Mouse (Mus musculus): ENCODE measurements at regions not wholly inside any gene's neighbourhood (a gene's known extent, or its start where the extent isn't known, plus 50 kb on each side); places are given as distances from the start of the nearest gene placed in this dataset.
A peak's percentile ranks its signal among the peaks of the same experiment; 100 is the strongest.

DNA sequence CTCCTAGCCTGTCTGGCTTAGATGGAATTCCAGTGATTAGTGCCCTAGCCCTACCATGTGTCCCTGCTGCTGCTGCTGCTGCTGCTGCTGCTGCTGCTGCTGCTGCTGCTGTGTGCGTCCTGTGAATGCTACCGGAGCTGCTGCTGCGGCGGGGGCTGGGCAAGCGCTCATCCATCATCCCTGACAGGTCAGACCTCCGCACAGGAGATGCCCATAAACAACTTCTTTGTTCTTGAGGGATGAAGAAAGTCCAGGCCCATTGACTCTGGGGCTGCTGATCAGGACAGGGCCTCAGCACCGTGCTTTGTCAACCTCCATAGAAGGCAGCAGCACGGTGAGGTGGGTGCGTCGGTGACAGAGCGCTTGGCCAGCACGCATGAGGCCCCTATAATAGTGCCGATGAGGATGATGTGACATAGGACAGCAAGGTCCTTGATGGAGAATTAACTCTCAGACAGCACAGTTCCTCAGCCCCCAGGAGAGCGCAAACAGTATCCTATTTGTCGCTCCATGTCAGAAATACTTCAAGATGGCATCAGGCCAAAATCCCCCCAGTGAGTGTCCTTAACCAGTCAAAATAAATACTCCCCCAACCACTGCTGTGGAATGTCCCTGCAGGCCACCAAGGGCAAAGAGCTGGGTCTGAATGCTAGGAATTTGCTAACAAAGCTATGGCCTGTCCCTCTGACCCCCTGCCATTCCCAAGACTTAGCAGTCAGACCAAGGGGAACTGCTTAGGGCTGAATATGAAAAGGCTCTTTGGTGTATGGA, 95.1 kb upstream of the Errfi1 start:
- WGBS: 4% methylated on average over 15 of the region's 15 CpGs
- peak; percentile 83 for ATAC-seq (ENCODE audit: borderline replicate concordance, extremely low read depth, low FRiP score, low TSS enrichment)
- H3K9ac ChIP-seq: no peak overlapping the region

DNA sequence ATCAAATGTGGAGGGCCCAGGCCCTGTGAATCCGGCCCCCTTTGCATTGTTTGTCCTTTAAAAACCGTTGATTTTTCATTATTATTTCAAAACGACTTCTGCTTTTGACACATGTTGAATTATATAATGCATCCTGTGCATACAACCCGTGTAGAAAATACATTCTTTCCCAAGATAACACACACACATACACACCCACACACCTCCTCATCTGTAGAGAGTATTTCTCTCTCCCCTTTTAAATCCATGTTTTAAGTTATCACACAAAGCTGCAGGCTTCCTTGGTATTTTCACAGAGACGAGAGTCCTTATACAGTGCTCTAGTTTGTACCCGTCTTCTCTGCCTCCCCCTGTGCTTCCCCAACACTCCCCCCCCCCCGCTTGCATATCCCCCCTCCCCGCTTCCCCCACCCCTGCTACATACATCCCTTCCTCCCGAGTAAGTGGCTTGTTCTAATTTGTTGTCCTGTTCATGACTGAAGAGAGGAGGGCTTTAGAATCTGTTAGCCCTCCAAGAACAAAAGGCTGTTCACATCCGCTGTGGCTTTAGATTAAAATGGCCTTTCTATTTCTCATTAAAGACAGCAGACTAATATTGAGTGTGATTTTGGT, 95.8 kb upstream of the Errfi1 start:
- Histone ChIP-seq H3K4me1 (peaks cover 30% of the 10 kb centered on the region), H3K27ac (peak overlapping the region; percentile 92), H3K4me3 (no peak overlapping the region), H3K9me3 (no peaks in the 10 kb centered on the region), H3K4me2 (peak overlapping the region; percentile 26), H3K9ac (no peak overlapping the region), H3K27me3 (no peaks in the 10 kb centered on the region), H3K36me3 (no peaks in the 10 kb centered on the region)
- ATAC-seq (ENCODE audit: borderline replicate concordance, extremely low read depth, low FRiP score, low TSS enrichment): peak; percentile 7; the same call in 1 of the 2 replicates
- 13% methylated on average over 10 of the region's 10 CpGs for WGBS

More for the DNA sequence above, 95.1 kb upstream of the Errfi1 start:
- Histone ChIP-seq H3K4me2 (peak overlapping the region; percentile 26), H3K27ac (peak overlapping the region; percentile 92), H3K4me1 (peaks cover 30% of the 10 kb centered on the region), H3K9me3 (no peaks in the 10 kb centered on the region), H3K36me3 (no peaks in the 10 kb centered on the region), H3K4me3 (no peak overlapping the region), H3K27me3 (no peaks in the 10 kb centered on the region)

DNA sequence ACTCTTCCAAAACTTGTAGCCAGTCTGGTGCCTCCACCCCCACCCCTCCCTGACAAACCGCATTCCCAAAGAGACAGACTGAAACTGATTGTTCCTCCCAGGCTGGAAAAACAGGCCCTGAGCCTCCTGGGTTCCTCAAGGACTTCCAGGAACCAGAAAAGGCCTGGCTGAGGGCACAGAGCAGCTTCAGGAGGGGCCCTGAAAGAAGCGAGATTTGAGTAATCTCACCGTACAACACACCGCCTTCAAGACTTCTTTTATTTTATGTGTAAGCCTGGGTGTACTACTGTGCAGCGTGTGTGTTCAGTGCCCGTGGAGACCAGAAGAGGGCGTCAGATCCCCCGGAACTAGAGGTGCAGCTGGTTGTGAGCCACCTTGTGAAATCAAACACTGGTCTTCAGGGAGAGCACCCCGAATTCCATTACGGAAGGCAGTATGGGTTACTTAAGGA, 96.4 kb upstream of the Errfi1 start:
- H3K27ac ChIP-seq: peak overlapping the region; percentile 92
- H3K36me3 ChIP-seq: no peaks in the 10 kb centered on the region
- H3K4me1 ChIP-seq: peaks cover 30% of the 10 kb centered on the region
- no peaks in the 10 kb centered on the region for H3K9me3 ChIP-seq
- no peaks in the 10 kb centered on the region for H3K27me3 ChIP-seq
- H3K9ac ChIP-seq: no peak overlapping the region
- no peak overlapping the region for H3K4me2 ChIP-seq
- no peak for ATAC-seq (ENCODE audit: borderline replicate concordance, extremely low read depth, low FRiP score, low TSS enrichment)
- WGBS: 59% methylated on average over 10 of the region's 10 CpGs
- H3K4me3 ChIP-seq: no peak overlapping the region

DNA sequence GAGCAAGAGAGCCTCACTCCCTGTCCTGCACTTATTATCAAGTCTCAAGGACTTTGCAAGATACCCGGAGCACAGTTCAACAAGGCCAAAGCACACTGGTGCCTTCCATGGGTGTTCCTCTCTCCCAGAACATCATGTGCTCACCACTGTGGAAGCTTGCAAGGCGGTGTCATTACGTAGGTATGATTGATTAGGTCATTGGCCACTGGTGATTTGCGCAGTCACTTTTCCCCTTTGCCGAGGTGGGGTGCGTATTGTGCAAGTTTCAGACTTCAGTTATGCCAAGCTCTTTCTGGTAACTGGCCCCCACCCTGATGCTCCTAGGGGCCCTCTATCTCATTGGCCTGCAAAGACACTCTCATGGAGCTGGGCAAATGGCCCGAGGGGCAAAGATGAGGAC, 98.3 kb upstream of the Errfi1 start:
- H3K4me2 ChIP-seq: no peak overlapping the region
- WGBS: 92% methylated on average over 7 of the region's 7 CpGs
- H3K4me1 ChIP-seq: peaks cover 39% of the 10 kb centered on the region
- H3K27me3 ChIP-seq: no peaks in the 10 kb centered on the region
- ATAC-seq (ENCODE audit: borderline replicate concordance, extremely low read depth, low FRiP score, low TSS enrichment): no peak
- no peak overlapping the region for H3K4me3 ChIP-seq
- H3K36me3 ChIP-seq: no peaks in the 10 kb centered on the region
- no peak overlapping the region for H3K9ac ChIP-seq
- no peak overlapping the region for H3K27ac ChIP-seq
- H3K9me3 ChIP-seq: no peaks in the 10 kb centered on the region

DNA sequence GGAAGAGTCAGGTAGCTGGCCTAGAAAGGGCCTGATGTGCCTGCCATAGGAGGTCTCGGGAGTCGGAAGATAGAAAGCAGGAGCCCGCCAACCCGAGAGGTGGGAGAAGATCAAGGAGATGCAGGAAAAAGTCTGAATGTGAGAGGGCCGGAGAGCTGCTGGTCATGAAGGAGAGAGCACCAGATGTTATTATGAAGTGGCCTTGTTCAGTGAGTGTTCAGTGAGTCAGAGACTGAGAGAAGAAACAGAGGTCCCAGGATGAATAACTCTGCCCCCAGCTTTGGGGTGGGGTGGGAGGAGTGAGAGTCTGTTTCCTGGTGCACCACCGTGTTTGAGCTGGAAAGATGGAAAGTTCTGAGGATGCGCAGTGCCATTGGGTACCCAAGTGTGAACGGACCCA, 100.2 kb upstream of the Slc45a1 start:
- H3K9me3 ChIP-seq: no peaks in the 10 kb centered on the region
- 75% methylated on average over 8 of the region's 8 CpGs for WGBS
- H3K4me3 ChIP-seq: no peak overlapping the region
- H3K27ac ChIP-seq: no peak overlapping the region
- H3K4me2 ChIP-seq: no peak overlapping the region
- H3K4me1 ChIP-seq: peaks cover 27% of the 10 kb centered on the region
- H3K9ac ChIP-seq: no peak overlapping the region
- no peak for ATAC-seq (ENCODE audit: borderline replicate concordance, extremely low read depth, low FRiP score, low TSS enrichment)
- H3K36me3 ChIP-seq: no peaks in the 10 kb centered on the region
- H3K27me3 ChIP-seq: no peaks in the 10 kb centered on the region

DNA sequence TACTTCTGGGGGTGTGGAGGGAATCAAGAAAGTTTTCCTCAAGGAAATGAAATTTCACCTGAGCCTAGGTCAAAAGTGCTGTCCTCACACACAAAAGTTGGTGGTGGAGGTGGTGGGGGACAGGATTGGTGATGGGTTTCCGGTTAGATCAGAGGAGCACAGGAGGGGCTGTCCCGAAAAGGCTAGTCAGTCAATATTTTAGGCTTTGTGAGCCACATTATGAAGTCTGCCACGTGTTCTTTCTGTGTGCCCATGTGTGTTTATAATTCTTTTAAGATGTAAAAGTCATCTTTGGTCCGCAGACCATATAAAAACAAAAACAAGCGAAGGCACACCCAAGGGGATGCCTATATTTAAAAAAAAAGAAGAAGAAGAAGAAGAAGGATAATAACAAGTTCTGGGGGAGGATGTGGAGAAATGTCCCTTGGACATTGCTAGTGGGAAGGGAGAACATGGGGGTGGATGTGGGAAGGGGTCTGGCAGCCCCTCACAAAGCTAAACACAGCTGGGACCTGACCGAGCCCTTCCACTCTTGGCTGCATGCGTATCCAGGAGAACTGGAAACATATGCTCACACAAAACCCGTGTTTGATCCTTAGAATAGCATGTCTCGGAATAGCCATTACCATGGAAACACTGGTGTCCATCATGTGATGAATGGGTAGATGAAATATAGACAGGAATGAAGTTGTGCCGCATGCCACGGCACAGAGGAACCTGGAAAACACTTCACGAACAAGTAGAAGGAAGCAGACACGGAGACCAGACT, 98.7 kb upstream of the Slc45a1 start:
- no peak overlapping the region for H3K9ac ChIP-seq
- no peaks in the 10 kb centered on the region for H3K36me3 ChIP-seq
- no peak overlapping the region for H3K27ac ChIP-seq
- no peak overlapping the region for H3K4me2 ChIP-seq
- no peak overlapping the region for H3K4me3 ChIP-seq
- peaks cover 37% of the 10 kb centered on the region for H3K4me1 ChIP-seq
- H3K27me3 ChIP-seq: no peaks in the 10 kb centered on the region
- no peaks in the 10 kb centered on the region for H3K9me3 ChIP-seq
- ATAC-seq (ENCODE audit: borderline replicate concordance, extremely low read depth, low FRiP score, low TSS enrichment): no peak
- 49% methylated on average over 13 of the region's 13 CpGs for WGBS

DNA sequence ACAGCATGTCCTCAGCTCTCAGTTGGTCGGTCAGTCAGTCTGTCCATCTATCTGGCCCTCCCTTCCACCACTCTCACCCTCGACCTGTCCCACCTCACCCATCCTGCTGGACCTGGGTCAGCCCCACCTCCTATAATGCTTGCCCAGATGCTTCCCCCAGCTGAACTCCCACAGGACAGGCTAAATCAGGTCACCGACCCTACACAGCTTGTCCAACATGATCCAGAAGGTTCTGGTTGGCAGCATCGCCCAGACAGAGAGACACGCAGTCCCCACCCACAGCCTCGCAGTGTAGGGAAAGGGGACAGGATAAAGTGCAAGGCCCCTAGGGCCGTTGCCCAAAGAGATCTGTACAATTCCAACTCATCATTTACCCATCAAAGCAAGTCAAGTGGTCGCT, 97.1 kb upstream of the Slc45a1 start:
- H3K36me3 ChIP-seq: no peaks in the 10 kb centered on the region
- H3K9me3 ChIP-seq: no peaks in the 10 kb centered on the region
- no peak overlapping the region for H3K4me2 ChIP-seq
- H3K27me3 ChIP-seq: no peaks in the 10 kb centered on the region
- WGBS: 81% methylated on average over 8 of the region's 8 CpGs
- H3K9ac ChIP-seq: no peak overlapping the region
- no peak overlapping the region for H3K27ac ChIP-seq
- peaks cover 45% of the 10 kb centered on the region for H3K4me1 ChIP-seq
- no peak for ATAC-seq (ENCODE audit: borderline replicate concordance, extremely low read depth, low FRiP score, low TSS enrichment)
- no peak overlapping the region for H3K4me3 ChIP-seq

DNA sequence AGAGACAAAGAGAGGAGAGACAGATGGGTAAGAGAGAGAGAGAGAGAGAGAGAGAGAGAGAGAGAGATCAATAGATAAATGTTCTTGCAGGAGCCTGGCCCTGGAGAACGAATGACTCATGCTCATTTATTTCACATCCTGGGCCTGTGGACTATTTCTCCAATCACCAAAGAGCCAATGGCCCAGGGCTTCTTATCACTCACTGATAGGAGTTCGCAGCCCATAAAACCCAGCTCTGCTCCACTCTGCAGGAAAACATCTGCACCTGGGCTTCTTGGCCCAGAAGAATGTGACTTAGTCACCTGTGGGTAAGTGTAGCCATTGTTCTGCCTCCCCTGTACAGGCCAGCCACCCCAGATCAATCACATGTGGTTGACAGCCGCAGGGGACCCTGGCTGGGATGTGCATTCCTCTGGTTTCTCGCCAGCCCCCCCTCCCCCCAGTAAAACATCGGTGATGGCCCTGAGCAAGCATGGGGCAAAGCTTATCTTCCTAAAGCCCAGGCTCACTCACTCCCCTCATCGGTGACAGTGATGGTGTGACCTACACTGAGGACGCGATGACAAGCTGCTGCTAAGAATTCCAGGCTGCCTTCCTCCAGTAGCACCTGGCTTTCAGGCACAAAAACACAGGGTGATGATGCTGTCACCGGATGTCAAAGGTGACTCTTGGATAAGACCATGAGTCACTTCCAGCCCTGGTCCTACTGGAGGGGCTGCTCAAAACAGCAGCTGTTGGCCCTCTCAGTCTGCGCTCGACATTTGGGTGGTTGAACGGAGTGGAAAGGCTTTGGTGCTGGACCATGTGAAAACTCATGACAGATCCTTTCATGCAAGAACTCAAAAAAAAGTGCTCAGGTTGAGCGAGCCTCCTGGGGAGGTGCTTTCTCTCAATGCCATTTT, 96.4 kb upstream of the Slc45a1 start:
- H3K36me3 ChIP-seq: no peaks in the 10 kb centered on the region
- H3K27ac ChIP-seq: no peak overlapping the region
- H3K27me3 ChIP-seq: no peaks in the 10 kb centered on the region
- peaks cover 52% of the 10 kb centered on the region for H3K4me1 ChIP-seq
- WGBS: 34% methylated on average over 13 of the region's 13 CpGs
- no peak overlapping the region for H3K4me3 ChIP-seq
- no peak for ATAC-seq (ENCODE audit: borderline replicate concordance, extremely low read depth, low FRiP score, low TSS enrichment)
- H3K4me2 ChIP-seq: no peak overlapping the region
- no peak overlapping the region for H3K9ac ChIP-seq
- no peaks in the 10 kb centered on the region for H3K9me3 ChIP-seq

DNA sequence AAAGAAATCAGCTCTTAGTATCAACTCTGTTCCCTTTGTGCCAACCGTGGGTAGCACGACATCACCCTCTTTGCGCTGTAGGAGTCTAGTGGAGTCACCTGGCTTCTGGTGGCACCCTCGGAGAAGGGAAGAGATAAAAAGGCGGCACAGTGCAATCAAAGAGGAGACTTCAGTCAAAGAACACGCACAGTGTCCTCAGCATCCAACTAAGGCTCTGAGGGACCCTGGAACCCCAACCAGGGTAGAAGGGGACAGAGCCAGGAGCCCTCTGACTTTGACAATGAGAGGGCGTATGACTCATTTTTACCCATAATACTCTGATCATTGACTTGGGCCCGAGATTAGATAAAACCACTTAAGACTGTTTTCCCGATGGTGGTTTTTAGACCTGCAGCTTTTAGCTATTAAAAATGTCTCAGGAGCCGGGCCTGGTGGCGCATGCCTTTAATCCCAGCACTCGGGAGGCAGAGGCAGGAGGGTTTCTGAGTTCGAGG, 94.5 kb upstream of the Slc45a1 start:
- peaks cover 60% of the 10 kb centered on the region for H3K4me1 ChIP-seq
- no peak for ATAC-seq (ENCODE audit: borderline replicate concordance, extremely low read depth, low FRiP score, low TSS enrichment)
- no peaks in the 10 kb centered on the region for H3K9me3 ChIP-seq
- H3K4me3 ChIP-seq: no peak overlapping the region
- 0 out of 2 replicates have a peak overlapping the region, but pooled peaks have one; percentile 4 for H3K9ac ChIP-seq
- H3K27ac ChIP-seq: peak overlapping the region; percentile 84
- 43% methylated on average over 13 of the region's 13 CpGs for WGBS
- no peaks in the 10 kb centered on the region for H3K27me3 ChIP-seq
- peak overlapping the region; percentile 7; the same call in 1 of the 2 replicates for H3K4me2 ChIP-seq
- H3K36me3 ChIP-seq: no peaks in the 10 kb centered on the region

DNA sequence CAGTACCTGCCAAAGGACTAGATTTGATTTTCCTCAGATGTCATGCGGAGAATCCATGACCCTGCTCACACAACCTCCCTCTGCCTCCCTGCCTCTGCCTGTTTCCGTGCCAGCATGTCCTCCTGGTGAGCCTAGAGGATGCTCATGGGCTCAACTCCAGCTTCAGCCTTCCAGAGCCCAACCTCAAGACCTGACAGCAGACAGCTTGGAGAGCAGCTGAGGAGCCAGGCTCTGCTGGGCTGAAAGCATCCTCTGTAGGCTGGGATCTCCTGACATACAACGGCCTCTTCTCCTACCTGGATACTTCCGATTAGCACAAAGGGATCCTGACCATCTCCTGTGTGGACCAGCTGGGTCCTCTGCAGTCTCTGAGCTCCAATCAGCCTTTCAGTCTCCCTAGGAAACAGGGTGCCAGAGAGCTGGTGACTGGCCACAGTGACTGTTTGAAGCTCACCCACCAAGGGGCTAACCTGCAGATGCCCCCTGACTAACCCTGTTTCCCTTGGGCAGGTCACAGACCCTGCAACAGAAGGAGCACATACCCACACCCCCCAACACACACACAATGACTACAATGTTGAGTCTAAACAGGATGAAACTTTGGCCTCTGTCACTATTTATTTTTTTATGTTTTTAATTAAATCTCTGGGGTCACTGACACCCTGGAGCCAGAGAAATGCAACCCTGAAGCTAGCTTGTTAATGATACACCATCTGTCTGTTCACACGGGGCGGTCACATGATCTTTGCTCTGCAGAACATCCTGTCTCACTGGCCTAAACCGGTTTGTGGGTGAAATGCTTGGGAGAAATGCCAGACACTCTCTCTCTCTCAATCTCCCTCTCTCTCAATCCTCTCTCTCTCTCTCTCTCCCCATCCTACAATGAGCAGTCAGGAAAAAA, 93.8 kb upstream of the Slc45a1 start:
- Histone ChIP-seq H3K4me3 (no peak overlapping the region), H3K27ac (peak overlapping the region; percentile 84), H3K9ac (no peak overlapping the region), H3K4me1 (peaks cover 58% of the 10 kb centered on the region), H3K9me3 (no peaks in the 10 kb centered on the region), H3K4me2 (peak overlapping the region; percentile 7; the same call in 1 of the 2 replicates), H3K36me3 (no peaks in the 10 kb centered on the region), H3K27me3 (no peaks in the 10 kb centered on the region)
- ATAC-seq (ENCODE audit: borderline replicate concordance, extremely low read depth, low FRiP score, low TSS enrichment): peak; percentile 78
- 25% methylated on average over 7 of the region's 7 CpGs for WGBS
